Mouse (Mus musculus): ENCODE results near the gene Lin7a.

- TF ChIP-seq CTCF (IDR thresholded peaks at IDR 0.05; ENCODE audit: extremely low read depth, insufficient read depth, low read length) (no peak), POLR2A (IDR thresholded peaks at IDR 0.05; ENCODE audit: extremely low read depth, insufficient read depth, low read length) (no peak)
Measured at GRCm38 (mm10) chr10:107383825-107384224, 112.3 kb downstream of the Lin7a start.

Data from cortical plate, adult 2 months (tissue).